Mouse (Mus musculus) ovary, adult 18-20 months (tissue): Measurements from ENCODE around the gene Cfap298.
A peak's percentile ranks its signal among the peaks of the same experiment; 100 is the strongest.

Experiments used
- DNase-seq: peaks from one replicate; pipeline ENCODE4 v3.0.0; 2022; ENCODE audit warnings: low spot score, mixed read lengths

The Cfap298 gene

DNA sequence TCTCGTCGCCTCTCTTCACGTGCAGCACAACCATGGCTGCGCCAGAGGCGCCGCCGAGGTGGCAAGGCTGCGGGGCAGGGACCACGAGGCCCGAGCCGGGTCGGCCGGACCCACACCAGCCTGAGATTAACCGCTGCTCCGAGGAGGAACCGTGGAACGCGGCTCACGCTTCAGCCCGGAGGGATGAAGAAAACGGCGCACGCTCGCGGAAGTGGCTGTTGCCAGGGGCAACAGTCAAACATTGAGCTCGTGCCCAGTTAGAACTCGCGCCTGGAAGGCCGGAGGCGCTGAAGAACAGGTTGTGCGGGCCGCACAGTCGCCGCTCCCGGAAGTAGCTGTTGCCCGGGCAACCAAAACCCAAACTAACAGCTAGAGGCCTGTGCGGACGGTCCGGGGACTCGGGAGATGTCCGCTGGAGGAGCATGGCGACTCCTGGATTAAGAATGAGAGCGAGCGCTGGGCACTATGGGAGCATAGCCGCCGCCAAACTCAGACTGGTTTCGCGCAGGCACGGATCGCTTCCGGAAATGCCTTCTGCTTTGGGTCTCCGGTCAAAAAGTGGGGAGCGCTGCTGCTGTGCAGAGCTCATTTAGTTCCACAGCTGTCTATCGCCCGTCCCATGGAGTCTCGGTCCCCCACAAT, at the start of gene Cfap298:
Cfap298 (minus strand) TSS at position 428 of the 642 bp plus-strand sequence.
- DNase-seq, result peak; percentile 93

DNA sequence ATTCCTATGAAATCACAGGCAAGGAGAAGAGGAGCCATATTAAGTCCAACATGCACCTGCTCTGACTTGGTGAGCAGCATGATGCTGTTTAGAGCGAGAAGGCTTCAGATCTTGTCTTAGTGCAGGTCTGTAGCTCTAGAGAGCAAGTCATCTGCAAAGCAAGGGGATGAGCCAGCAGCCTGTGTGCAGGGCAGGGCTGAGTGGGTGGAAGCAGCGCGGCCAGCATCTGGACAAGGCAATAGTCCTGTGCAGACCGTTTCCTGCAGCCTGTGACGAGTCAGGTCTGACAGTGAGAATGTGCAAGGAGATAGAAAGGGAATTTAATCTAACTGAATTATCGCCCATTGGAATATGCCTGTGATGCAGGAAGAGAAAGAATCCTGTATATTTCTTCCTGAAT, 36.1 kb upstream of the Cfap298 start:
- DNase-seq, result no peak

DNA sequence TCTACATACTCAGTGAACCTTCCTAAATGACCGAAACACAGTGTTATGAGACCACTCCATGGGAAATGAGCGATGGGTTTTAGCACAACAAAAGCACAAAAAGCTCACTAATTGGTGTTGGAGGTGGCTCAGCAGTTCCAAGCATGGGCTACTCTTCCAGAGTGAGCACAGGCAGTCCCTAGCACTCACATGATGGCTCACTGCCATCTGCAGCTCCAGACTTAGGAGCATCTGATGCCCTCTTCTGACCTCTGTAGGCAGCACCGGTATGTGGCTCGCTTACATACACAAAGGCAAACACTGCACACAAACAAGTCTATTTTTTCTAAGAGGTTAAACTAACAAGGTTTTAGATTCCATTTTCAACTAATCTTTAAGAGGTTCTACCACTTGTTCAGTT, 31.3 kb upstream of the Cfap298 start:
- DNase-seq, result no peak

DNA sequence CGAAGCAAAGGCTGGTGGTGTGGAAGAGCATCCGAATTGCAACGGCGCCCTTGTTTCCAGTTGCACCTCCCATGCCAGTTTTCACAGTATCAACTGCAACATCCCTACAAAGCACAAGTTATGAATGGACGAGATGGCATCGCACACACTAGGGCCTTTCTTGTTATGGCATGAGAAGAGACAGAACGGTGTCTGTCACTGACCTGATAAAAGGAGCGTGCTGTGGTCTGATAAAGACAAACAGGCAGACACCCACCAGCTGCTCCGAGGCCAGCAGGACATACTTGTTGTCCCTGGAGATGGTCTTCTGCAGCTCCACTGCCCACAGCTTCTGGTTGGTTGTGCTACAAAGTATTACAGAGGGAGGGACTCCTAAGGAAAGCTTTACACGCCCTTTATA, 29.4 kb upstream of the Cfap298 start:
- DNase-seq, result no peak

DNA sequence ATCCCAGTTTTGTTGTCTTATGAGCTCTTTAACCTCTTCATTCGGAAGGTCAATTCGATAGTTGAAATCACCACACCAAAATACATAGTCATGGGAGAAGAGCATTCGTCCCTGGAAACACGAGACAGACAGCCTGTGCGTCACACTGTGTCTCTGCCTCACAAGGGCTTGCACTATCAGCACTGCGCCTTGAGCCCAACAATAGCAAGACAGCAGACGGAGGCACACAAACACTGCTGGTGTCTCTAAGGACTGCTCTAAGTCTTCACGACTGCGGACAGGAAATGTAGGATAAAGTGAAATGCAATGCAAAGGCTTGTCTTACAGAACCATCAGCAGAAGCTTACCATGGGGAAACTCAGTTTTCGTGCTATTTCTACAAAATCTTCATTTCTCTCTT, 29.0 kb upstream of the Cfap298 start:
- no peak for DNase-seq

DNA sequence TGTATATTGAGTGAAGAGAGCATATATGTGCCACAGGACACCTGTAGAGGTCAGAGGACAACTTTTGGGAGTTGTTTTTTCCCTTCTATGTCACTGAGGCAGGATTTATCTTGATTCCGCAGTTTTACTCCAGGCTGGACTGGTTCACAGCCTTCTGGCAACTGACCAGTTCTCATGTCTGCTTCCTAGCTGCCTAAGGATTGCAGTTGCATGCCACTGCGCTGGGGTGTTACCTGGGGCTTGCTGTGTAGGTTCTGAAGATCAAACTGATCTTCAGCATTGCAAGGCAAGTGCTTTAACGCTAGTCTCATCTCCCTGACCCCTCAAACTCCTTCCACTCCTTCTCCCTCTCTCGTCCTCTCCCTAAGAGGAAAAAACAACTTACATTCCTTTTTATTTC, 28.3 kb upstream of the Cfap298 start:
- no peak for DNase-seq

DNA sequence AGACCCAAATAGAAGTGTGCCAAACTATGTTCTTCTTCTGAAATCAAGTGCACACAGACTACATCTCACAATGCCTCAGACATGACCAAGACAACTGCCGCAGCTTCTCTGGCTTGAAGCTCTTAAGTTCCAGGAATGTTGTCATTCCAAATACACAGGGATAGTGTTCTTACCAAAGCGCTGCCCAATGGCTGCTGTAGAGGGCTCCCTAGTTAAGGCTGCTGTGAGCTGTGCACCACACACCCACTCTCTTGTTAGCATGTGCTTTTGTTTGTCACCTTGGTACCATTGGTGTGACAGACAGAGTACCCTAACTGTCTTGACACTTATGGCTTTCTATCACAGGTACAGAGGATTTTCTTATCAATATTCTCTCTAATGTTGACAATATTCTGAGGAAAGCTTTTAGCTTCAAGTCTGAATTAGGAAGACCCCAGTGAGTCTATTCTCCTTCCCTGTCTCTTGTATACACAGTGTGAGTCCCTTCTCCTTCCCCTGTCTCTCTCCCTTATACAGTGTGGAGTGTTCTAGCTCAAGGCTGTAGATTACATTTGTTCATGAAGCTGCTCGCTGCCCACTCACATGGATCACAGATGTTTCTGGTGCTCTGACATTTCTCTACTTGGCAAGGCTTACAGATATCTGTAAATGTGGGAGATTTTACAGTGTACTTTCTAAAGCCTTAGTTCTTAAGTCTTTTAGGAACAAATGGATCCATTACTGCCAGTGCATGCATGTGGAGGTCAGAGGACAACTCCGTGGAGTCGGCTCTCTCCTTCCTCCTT, 23.6 kb upstream of the Cfap298 start:
- no peak for DNase-seq

DNA sequence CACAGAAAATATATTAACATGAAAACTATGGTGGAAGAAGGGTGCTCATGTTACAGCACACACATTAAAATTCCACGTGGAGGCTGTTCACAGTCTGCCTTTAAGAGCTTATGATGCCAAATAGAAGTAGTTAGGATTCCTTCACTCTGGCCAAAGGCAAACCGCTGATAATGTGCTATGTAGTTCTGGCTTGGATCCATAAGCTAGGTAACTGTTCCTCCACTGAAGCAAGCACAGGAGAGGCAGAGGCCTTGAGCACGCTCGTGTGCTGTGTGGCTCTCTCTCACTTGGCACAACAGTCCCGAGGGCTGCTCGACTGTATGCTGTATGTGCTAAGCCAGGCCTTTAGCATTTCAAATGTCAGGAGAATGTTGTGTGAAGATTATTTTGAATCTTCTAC, 20.6 kb upstream of the Cfap298 start:
- no peak for DNase-seq

DNA sequence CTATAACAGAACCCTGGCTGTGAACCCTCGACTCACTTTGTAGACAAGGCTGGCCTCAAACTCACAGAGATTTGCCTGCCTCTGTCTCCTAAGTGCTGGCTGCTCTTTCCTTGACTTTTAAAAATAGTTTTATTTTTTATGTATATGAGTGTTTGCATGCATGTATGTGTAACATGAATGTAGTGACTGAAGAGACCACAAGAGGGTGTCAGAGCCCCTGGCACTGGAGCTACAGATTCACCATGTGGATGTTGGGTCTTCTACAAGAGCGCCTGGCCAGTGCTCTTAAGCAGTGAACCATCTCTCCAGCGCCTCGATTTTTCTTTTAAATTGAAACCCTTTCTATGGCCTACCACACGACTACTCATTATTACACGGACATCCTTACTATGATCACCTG, 18.9 kb upstream of the Cfap298 start:
- no peak for DNase-seq

DNA sequence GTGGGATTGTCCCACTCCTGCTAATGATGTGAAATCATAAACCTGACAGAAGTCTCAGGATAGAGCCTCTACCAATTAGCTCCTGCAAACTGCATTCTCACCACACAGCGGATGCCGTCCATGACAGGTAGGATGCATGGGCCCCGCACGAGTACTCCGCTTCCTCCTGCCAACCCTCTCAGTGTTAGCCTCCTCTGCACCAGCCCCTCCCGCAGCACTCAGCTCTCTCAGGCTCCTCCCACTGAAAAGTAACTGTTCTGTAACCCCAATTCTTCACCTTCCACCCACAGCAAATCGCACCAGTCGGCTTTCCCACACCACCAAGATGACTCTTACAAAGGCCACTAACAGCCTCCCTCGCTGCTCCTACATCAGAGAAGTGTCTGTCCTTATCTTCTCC, 18.2 kb upstream of the Cfap298 start:
- DNase-seq, result no peak

DNA sequence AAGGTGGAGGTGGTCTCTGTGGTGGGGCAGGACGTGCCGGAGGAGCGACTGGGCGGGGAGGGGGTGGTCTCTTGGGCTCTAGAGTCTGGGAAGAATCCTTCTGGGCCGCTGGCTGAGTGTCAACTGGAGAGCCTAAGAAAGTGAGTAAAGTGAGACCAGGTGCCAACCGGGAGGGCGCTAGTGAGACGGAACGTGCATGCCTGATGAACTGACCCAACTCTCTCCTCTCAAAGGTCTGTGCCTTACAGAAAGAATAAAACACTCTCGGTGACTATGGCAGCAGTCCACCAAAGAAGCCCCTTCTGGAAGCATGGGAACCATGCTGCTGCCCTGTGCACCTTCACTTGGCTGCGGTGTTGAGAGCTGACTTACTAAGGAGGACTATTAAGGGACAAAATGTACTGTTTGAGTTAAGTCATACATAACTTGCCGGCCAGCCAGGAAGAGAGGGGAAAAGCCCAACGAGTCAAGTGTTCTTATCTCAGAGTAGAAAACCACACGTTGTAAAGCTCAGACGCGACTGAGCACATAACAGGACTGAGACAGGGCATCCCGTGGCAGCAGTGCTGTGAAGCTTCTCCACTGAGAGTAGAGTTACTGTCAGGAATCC, 15.5 kb upstream of the Cfap298 start:
- no peak for DNase-seq

DNA sequence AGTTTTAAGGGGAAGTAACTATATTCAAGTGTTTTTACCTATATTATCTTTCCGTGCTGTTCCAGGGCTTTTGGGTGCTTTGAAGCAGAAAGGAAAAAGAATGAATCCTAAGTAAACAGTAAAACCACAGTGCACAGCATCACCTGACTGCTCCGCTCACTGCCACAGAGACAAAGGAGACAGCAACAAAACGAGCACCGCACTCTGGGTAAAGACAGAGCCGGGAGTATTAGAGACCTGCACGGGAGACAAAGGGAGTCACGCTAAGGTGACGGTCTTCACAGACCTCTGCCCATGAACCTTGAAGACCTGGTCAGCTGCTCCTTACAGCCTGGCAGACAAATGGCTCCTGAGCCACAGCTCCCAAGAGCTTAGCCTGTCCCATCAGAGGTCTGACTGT, 12.1 kb upstream of the Cfap298 start:
- DNase-seq, result no peak

DNA sequence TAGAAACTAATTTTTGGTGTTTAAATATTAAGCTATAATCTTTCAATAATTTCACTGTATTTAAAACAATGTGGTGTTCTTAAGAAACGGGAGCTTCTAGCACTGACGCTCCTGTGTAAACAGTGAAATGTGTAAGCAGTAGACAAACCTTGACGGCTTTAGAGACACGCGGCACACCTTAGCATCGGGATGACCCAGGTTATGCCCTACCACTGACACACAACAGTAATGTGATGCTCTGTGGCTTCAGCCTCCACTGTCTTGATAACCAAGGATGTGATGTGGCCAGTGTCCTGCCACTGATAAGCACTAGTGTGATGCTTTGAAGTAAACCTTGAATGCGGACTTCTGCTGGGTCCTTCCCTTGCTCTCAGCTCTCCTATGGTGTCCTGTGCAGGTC, 6.3 kb upstream of the Cfap298 start:
- DNase-seq, result no peak

DNA sequence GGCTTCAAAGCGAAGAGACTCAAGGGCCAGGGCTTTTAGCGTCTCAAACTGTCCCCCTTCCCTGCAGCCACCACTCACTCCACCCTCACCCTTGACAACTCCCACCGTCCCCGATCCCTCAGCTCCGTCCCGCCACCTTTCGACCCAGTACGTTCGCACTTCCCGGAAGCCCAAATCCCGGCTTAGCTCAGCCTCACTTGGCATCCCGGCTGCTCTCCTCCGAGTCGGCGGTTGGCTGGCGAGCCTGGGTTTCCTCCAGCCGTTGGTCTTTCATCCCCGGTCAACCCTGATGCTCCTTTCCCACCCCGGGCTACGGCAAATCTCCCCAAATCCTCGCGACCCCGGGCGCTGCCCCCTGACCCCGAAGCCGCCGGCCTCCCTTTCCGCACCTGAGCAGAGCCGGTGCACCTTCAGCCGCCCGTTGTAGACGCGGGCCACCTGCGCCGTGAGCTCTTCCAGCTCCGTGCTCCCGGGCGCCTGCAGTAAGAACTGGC, 674 bp downstream of the Cfap298 start:
- peak; percentile 37 for DNase-seq

DNA sequence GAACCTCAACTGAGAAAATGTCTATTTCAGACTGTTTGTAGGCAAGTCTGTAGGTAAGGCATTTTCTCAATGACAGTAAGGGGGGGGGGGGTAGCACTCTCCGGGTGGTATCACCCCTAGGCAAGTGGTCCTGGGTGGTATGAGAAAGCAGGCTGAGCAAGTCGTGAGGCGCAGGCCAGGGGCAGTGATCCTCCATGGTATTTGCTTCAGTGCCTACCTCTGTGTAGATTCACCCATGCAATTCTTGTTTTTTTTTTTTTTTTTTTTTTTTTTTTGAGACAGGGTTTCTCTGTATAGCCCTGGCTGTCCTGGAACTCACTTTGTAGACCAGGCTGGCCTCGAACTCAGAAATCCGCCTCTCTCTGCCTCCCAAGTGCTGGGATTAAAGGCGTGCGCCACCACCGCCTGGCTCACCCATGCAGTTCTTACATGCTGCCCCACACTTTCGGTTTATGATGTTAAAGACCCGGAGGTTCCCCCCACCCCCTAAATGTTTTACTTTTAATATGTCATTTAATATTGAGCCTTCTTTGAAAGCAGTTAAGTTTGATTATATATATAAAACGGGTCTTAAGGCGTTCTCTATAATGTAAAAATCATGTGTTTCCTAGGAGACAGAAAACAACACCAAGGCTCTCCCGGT, 1.3 kb downstream of the Cfap298 start:
- DNase-seq, result no peak

DNA sequence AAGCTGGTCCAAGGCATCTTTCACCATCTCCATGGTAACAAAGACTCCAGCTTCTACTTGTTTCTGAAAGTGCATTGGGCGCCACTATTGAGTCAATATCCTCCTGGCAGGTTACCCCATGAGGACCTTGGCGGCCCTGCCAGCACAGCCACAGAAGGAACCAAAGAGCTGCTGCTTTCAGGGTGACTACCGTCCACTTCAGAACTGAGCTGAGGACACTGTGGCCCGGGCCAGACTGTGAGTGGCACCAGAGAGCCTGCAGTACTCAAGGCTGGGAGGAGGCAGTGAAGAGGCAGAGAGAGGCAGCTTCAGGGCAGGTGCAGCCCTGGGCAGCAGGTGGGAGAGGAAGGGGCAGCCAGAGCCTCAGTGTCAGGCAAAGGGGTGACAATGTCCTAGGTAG, 7.5 kb downstream of the Cfap298 start:
- DNase-seq, result no peak

DNA sequence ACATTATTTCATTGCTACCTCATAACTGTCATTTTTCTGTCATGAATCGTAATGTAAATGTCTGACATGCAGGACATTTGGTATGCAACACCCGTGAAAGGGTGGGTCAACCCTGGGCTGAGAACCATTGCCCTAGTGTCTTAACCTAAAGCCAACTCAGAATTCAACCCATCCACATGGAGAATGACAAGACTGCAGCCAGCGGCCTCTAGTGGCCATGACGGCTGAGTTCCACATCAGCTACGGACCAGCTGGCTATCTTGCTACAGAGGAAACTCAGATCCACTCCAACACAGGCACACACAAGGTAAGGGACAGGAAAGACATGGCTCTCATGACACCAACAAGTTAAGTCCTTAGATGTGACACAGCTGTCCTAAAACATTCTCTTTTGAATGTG, 9.5 kb downstream of the Cfap298 start:
- DNase-seq, result no peak

DNA sequence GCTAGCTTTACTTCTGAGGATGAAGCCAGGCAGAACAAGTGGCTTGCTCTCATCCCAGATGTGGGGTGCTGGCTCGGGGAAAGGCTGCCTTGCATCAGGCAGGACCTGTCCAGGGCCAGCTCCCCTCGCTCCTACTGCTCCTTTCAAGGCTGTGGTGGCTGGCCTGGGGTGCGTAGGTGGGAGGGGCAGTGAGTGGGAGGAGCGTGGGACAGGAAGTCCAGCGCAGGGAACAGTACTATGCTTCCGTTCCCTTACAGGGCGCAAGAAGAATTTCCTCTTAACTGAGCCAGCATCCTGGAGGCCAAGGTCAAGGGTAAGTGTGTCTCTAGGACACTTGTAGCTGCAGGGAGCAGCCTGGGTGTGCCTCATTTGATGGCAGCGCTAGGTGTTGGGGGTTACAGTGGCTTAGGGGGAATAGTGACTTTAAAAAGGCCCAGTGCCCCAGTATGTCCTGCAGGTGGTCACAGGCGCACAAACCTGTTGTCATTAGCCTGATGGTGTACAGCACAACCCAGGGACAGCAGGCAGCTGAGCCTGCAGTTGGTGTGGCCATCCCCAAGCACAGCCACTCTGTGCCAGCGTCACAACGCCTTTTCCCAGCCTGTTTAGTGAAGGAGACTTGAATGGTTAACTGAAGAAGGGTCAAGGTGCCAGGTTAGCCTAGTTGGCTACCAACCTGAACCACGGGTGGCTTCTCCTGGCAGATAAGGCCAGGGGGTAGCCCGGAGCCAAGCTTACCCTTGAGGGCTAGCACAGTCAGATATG, 10.1 kb downstream of the Cfap298 start:
- DNase-seq, result peak; percentile 52

DNA sequence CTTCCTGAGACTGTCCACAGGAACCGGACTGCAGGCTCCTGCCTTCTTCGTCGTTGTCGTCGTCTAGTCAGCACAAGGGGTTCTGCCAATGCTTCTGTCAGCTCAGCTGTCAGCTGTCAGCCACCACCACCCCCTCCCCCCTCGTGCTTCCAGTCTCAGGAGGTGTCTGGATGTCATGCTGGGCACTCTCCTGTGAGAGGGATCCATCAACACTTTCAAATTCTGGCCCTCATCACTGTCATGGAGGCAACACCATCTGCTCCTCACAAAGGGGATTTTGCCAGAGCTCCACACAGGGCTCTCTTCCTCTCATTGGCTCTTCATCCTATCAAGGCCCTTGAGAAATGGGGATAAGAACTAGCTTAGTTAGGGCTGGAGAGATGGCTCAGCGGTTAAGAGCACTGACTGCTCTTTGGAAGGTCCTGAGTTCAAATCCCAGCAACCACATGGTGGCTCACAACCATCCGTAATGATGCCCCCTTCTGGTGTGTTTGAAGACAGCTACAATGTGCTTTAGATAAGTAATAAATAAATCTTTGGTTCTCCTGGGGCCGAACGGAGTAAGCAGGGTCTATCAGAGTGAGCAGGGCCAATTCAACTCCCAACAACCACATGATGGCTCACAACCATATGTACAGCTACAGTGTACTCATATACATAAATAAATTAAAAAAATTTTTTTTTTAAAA, 13.3 kb downstream of the Cfap298 start:
- DNase-seq, result no peak

DNA sequence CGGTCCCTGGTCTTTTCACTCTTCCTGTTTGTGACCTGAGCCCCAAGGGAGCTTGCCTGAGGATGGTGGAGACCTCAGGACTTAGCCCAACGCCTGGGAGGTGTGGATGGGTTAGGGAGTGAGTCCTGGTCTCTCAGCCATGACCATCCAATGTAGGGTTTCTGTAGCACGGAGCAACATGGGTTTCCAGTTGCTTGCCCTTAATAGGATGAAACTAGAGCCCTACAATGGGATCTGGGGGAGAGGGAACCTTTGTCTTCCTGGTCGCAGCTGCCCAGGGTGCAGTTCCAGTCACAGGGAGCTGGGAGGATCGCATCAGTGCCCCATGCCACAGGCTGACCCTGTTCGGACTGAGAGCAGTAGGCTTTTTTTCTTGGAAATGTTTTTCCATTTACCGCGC, 17.8 kb downstream of the Cfap298 start:
- no peak for DNase-seq

DNA sequence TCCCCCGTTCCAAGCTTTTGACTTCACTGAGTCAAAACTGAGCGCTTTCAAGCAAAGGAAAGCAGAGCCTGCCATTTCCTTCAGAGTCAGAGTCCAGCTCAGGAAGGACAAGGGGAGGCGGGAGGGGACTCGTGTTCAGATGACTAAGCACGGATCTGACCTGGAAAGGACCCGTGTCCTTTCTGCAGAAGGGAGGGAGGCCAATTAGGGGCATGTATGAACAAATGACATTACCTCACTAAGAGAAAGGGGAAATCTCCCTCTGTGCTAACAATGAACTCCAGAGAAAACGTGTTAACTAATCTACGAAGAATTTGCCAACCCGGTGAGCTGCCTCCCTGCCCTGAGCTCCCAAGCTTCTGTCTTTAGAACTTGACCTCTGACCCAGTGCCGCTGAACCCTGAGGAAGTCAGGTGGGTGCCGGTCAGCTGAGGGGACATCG, 18.9 kb downstream of the Cfap298 start:
- DNase-seq, result no peak
